11 mouse cellular contexts compared by ENCODE assay signal in the genomic region with DNA sequence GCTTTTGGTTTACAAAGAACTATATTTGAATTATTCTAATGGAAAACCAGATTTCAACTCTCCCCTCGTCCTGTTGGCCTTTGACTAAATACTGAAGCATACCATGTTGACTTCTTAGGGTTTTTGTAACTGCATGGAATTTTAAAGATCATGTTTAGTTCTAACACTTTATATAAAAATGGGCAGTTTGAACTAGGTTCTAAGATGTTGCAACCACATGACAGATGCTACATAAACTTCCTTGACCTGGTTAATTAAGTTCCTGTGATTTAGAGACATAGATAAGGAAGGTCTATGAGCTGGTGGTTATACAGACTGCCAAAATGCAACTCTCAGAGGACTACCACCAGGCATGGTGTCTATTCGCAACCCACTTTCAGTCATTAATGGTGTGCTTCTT. TPM values are rescaled to one million over a fixed set of nuclear protein-coding genes. Genes with fewer than 3 reads are reported as not detected.
DNase-seq lines count a peak whose midpoint lies in the region; ATAC-seq lines count a peak whose summit lies in the region.
"Had no signal": no experiment of that assay in that cellular context is flagged by ENCODE, and none has a peak within 500 bp of the region (broad histone marks: within the 10 kb centered on the region; RNA-seq: fewer than 3 reads in every experiment).

No protein-coding gene starts in this region.

- H3K27me3 ChIP-seq in heart, embryonic 14.5 days (ENCODE audit: control insufficient read depth, insufficient read depth, low read length) = no peaks in the 10 kb centered on the region
- H3K27me3 ChIP-seq in midbrain, embryonic 13.5 days = peaks cover 28% of the 10 kb centered on the region
- H3K27me3 ChIP-seq in midbrain, embryonic 10.5 days (ENCODE audit: low read depth, poor library complexity, severe bottlenecking) = peaks cover 33% of the 10 kb centered on the region
- H3K27me3 ChIP-seq in liver, embryonic 12.5 days (replicated peaks) = no peaks in the 10 kb centered on the region

- H3K27ac ChIP-seq in heart, embryonic 14.5 days (replicated peaks in 1 of 2; ENCODE audit: control insufficient read depth in 1 of 2, insufficient read depth in 1 of 2, low read depth in 2 of 2, low read length in 2 of 2) = no peak overlapping the region
- H3K27ac ChIP-seq in midbrain, embryonic 13.5 days = no peak overlapping the region
- H3K27ac ChIP-seq in midbrain, embryonic 10.5 days (replicated peaks) = no peak overlapping the region
- no peak overlapping the region for H3K27ac ChIP-seq in liver, embryonic 12.5 days

- no peaks in the 10 kb centered on the region for H3K36me3 ChIP-seq in heart, embryonic 14.5 days (ENCODE audit: control insufficient read depth, insufficient read depth, low read length)
- no peaks in the 10 kb centered on the region for H3K36me3 ChIP-seq in midbrain, embryonic 13.5 days
- H3K36me3 ChIP-seq in midbrain, embryonic 10.5 days = no peaks in the 10 kb centered on the region
- H3K36me3 ChIP-seq in liver, embryonic 12.5 days = peaks cover 48% of the 10 kb centered on the region

- no peak for ATAC-seq in heart, embryonic 14.5 days (ENCODE audit: insufficient number of reproducible peaks, insufficient read depth, low FRiP score, low read depth)
- ATAC-seq in midbrain, embryonic 13.5 days = no peak
- ATAC-seq in liver, embryonic 12.5 days = no peak

- no peak overlapping the region for H3K4me3 ChIP-seq in heart, embryonic 14.5 days (ENCODE audit: control insufficient read depth in 1 of 2, insufficient read depth in 1 of 2, low read depth in 1 of 2, low read length in 2 of 2)
- H3K4me3 ChIP-seq in midbrain, embryonic 13.5 days (replicated peaks) = peak overlapping the region; percentile 14; the same call in 1 of the 2 replicates
- H3K4me3 ChIP-seq in midbrain, embryonic 10.5 days = no peak overlapping the region
- peak overlapping the region; percentile 93 for H3K4me3 ChIP-seq in liver, embryonic 12.5 days

- DNase-seq in heart, adult 18-20 months = no peak
- no peak for DNase-seq in midbrain, embryonic 10.5 days (ENCODE audit: low spot score)
- no peak for DNase-seq in cerebellum, adult 18-20 months
- DNase-seq in spleen, postnatal 36 days (ENCODE audit: low spot score in 2 of 2) = no peak
- no peak for DNase-seq in c-Kit-positive CD71-positive TER-119-positive erythroid progenitor cells, embryonic 14.5 days (ENCODE audit: low spot score)
- DNase-seq: adrenal gland, postnatal 25 days; gastrocnemius, postnatal 36 days; thymus, adult 18-20 months had no signal

- H3K9me3 ChIP-seq in heart, embryonic 14.5 days (ENCODE audit: control insufficient read depth, low read length) = no peaks in the 10 kb centered on the region
- no peaks in the 10 kb centered on the region for H3K9me3 ChIP-seq in midbrain, embryonic 13.5 days
- H3K9me3 ChIP-seq in midbrain, embryonic 10.5 days (replicated peaks) = no peaks in the 10 kb centered on the region
- H3K9me3 ChIP-seq in liver, embryonic 12.5 days (replicated peaks) = no peaks in the 10 kb centered on the region

- peaks cover 12 to 28% of the 10 kb centered on the region in 2 experiments for H3K4me1 ChIP-seq in heart, embryonic 14.5 days (ENCODE audit: control insufficient read depth in 2 of 2, insufficient read depth in 2 of 2, low read length in 2 of 2)
- H3K4me1 ChIP-seq in midbrain, embryonic 13.5 days (replicated peaks) = peaks cover 18% of the 10 kb centered on the region
- H3K4me1 ChIP-seq in midbrain, embryonic 10.5 days = peaks cover 23% of the 10 kb centered on the region
- peaks cover 66% of the 10 kb centered on the region for H3K4me1 ChIP-seq in liver, embryonic 12.5 days

- H3K4me2 ChIP-seq in heart, embryonic 14.5 days (ENCODE audit: low read length) = peak overlapping the region; percentile 83
- H3K4me2 ChIP-seq in midbrain, embryonic 13.5 days (replicated peaks) = peak overlapping the region; percentile 100
- H3K4me2 ChIP-seq in liver, embryonic 12.5 days = peak overlapping the region; percentile 93

- no peak overlapping the region for H3K9ac ChIP-seq in heart, embryonic 14.5 days (ENCODE audit: low read length)
- H3K9ac ChIP-seq in midbrain, embryonic 13.5 days (replicated peaks) = no peak overlapping the region
- H3K9ac ChIP-seq in liver, embryonic 12.5 days = peak overlapping the region; percentile 95

- WGBS in heart, embryonic 14.5 days = 87% methylated on average over 2 of the region's 2 CpGs
- WGBS in midbrain, embryonic 13.5 days = 91% methylated on average over 2 of the region's 2 CpGs
- WGBS in midbrain, embryonic 10.5 days = 79% methylated on average over 2 of the region's 2 CpGs
- 78% methylated on average over 2 of the region's 2 CpGs for WGBS in liver, embryonic 12.5 days (ENCODE audit: insufficient replicate concordance)

RNA-seq across cellular contexts. Expression of a gene that starts 4.1 kb away (rescaled TPM):
- polyA plus RNA-seq in heart, embryonic 14.5 days (2014; fragmentation: Nextera tagmentation; extraction: Ambion mirVana) = 8.1 and 8.6 TPM in 2 replicates
- 10 to 100 TPM; 38.3 to 46.0 TPM for total RNA-seq in heart, adult 18-20 months (2021)
- polyA plus RNA-seq in midbrain, embryonic 13.5 days (2015; fragmentation: Nextera tagmentation; extraction: Ambion mirVana) = 2.2 and 2.8 TPM in 2 replicates
- 1.3 TPM in 2 replicates for polyA plus RNA-seq in midbrain, embryonic 10.5 days (2016; fragmentation: Nextera tagmentation; extraction: Ambion mirVana)
- polyA plus RNA-seq in liver, embryonic 12.5 days (2016; fragmentation: Nextera tagmentation; extraction: Ambion mirVana) = 16.1 and 16.8 TPM in 2 replicates

Comparison
In these comparisons a context has a peak if more than half of its experiments do, and no peak if none do; other contexts are left out.
1. H3K4me3 ChIP-seq: peak in midbrain, embryonic 13.5 days (single experiment) and liver, embryonic 12.5 days (single experiment); none in heart, embryonic 14.5 days (0 of 2) and midbrain, embryonic 10.5 days (single experiment).
2. Peak in every context shown above with its lines, with median percentiles within 50 percentile points of each other: H3K4me2 ChIP-seq.